Mouse (Mus musculus): ENCODE data around the gene Nrip1. TPM values are rescaled to one million over a fixed set of nuclear protein-coding genes. Genes with fewer than 3 reads are reported as not detected.

The Nrip1 gene
- total and polyA plus RNA-seq, 2 experiments from 2014 or later: 26.5 to 30.0 TPM

GRCm38 (mm10) chr16:76349053-76349452, 24.6 kb downstream of the Nrip1 start:
- Histone ChIP-seq H3K4me1 (ENCODE audit: insufficient read depth, low read length) (no peaks in the 10 kb centered on the region), H3K9ac (replicated peaks; ENCODE audit: low read length) (no peak overlapping the region), H3K27ac (no peak overlapping the region), H3K4me3 (ENCODE audit: low read length) (no peak overlapping the region), H3K4me2 (ENCODE audit: low read depth, low read length) (no peak overlapping the region), H3K36me3 (ENCODE audit: insufficient read depth, low read length) (peaks cover 8% of the 10 kb centered on the region; the same call in 1 of the 2 replicates), H3K9me3 (ENCODE audit: low read length) (no peaks in the 10 kb centered on the region), H3K27me3 (ENCODE audit: insufficient read depth, low read length) (no peaks in the 10 kb centered on the region)
- WGBS: 71% methylated on average over 11 of the region's 11 CpGs
- TF ChIP-seq CTCF (IDR thresholded peaks at IDR 0.05; ENCODE audit: low read depth): no peak
- DNase-seq (ENCODE audit: low spot score) (no peak), ATAC-seq (no peak)

GRCm38 (mm10) chr16:76347719-76348421, 25.8 kb downstream of the Nrip1 start:
- no peak for DNase-seq (ENCODE audit: low spot score)
- no peak for TF ChIP-seq CTCF (IDR thresholded peaks at IDR 0.05; ENCODE audit: low read depth)
- Histone ChIP-seq H3K9me3 (ENCODE audit: low read length) (no peaks in the 10 kb centered on the region), H3K36me3 (ENCODE audit: insufficient read depth, low read length) (peaks cover 8% of the 10 kb centered on the region; the same call in 1 of the 2 replicates), H3K4me3 (ENCODE audit: low read length) (no peak overlapping the region), H3K27ac (no peak overlapping the region), H3K27me3 (ENCODE audit: insufficient read depth, low read length) (no peaks in the 10 kb centered on the region), H3K4me1 (ENCODE audit: insufficient read depth, low read length) (no peaks in the 10 kb centered on the region), H3K9ac (replicated peaks; ENCODE audit: low read length) (no peak overlapping the region), H3K4me2 (ENCODE audit: low read depth, low read length) (no peak overlapping the region)
- 69% methylated on average over 13 of the region's 13 CpGs for WGBS
- peak; percentile 58; the same call in 1 of the 2 replicates for ATAC-seq

- Histone ChIP-seq H3K27ac (no peak overlapping the region), H3K36me3 (ENCODE audit: insufficient read depth, low read length) (peaks cover 8% of the 10 kb centered on the region; the same call in 1 of the 2 replicates), H3K4me1 (ENCODE audit: insufficient read depth, low read length) (no peaks in the 10 kb centered on the region), H3K27me3 (ENCODE audit: insufficient read depth, low read length) (no peaks in the 10 kb centered on the region), H3K9me3 (ENCODE audit: low read length) (no peaks in the 10 kb centered on the region), H3K4me2 (ENCODE audit: low read depth, low read length) (no peak overlapping the region), H3K9ac (replicated peaks; ENCODE audit: low read length) (no peak overlapping the region), H3K4me3 (ENCODE audit: low read length) (no peak overlapping the region)
- ATAC-seq (no peak), DNase-seq (ENCODE audit: low spot score) (no peak)
- no peak for TF ChIP-seq CTCF (IDR thresholded peaks at IDR 0.05; ENCODE audit: low read depth)
- 97% methylated on average over 7 of the region's 7 CpGs for WGBS
These were observed 27.3 kb downstream of the Nrip1 start for GRCm38 (mm10) chr16:76346371-76346770.

GRCm38 (mm10) chr16:76344761-76345368, 28.8 kb downstream of the Nrip1 start:
- no peaks in the 10 kb centered on the region for H3K27me3 ChIP-seq (ENCODE audit: insufficient read depth, low read length)
- H3K36me3 ChIP-seq (ENCODE audit: insufficient read depth, low read length): 0 out of 2 replicates have a peak, but pooled peaks cover 3% of the 10 kb centered on the region
- ATAC-seq: no peak
- no peak overlapping the region for H3K4me2 ChIP-seq (ENCODE audit: low read depth, low read length)
- H3K4me3 ChIP-seq (ENCODE audit: low read length): no peak overlapping the region
- TF ChIP-seq CTCF (IDR thresholded peaks at IDR 0.05; ENCODE audit: low read depth): no peak
- no peak for DNase-seq (ENCODE audit: low spot score)
- H3K9ac ChIP-seq (replicated peaks; ENCODE audit: low read length): no peak overlapping the region
- WGBS: 82% methylated on average over 3 of the region's 3 CpGs
- H3K9me3 ChIP-seq (ENCODE audit: low read length): no peaks in the 10 kb centered on the region
- no peak overlapping the region for H3K27ac ChIP-seq
- no peaks in the 10 kb centered on the region for H3K4me1 ChIP-seq (ENCODE audit: insufficient read depth, low read length)

- Histone ChIP-seq H3K4me3 (ENCODE audit: low read length) (no peak overlapping the region), H3K36me3 (ENCODE audit: insufficient read depth, low read length) (no peaks in the 10 kb centered on the region), H3K9me3 (ENCODE audit: low read length) (no peaks in the 10 kb centered on the region), H3K9ac (replicated peaks; ENCODE audit: low read length) (no peak overlapping the region), H3K4me1 (ENCODE audit: insufficient read depth, low read length) (no peaks in the 10 kb centered on the region), H3K27ac (no peak overlapping the region), H3K4me2 (ENCODE audit: low read depth, low read length) (no peak overlapping the region), H3K27me3 (ENCODE audit: insufficient read depth, low read length) (no peaks in the 10 kb centered on the region)
- ATAC-seq (no peak), DNase-seq (ENCODE audit: low spot score) (no peak)
- 98% methylated on average over 2 of the region's 2 CpGs for WGBS
- TF ChIP-seq CTCF (IDR thresholded peaks at IDR 0.05; ENCODE audit: low read depth): no peak
These were observed 29.6 kb downstream of the Nrip1 start for GRCm38 (mm10) chr16:76344030-76344429.

GRCm38 (mm10) chr16:76341636-76342035, 32.0 kb downstream of the Nrip1 start:
- no peak for TF ChIP-seq CTCF (IDR thresholded peaks at IDR 0.05; ENCODE audit: low read depth)

GRCm38 (mm10) chr16:76339256-76339655, 34.4 kb downstream of the Nrip1 start:
- H3K27ac ChIP-seq: no peak overlapping the region
- H3K36me3 ChIP-seq (ENCODE audit: insufficient read depth, low read length): no peaks in the 10 kb centered on the region
- no peak overlapping the region for H3K4me2 ChIP-seq (ENCODE audit: low read depth, low read length)
- H3K9ac ChIP-seq (replicated peaks; ENCODE audit: low read length): no peak overlapping the region
- no peak; the same call in 1 of the 2 replicates for ATAC-seq
- DNase-seq (ENCODE audit: low spot score): no peak
- no peak overlapping the region for H3K4me3 ChIP-seq (ENCODE audit: low read length)
- H3K4me1 ChIP-seq (ENCODE audit: insufficient read depth, low read length): no peaks in the 10 kb centered on the region
- no peak for TF ChIP-seq CTCF (IDR thresholded peaks at IDR 0.05; ENCODE audit: low read depth)
- WGBS: 80% methylated on average over 10 of the region's 10 CpGs
- H3K9me3 ChIP-seq (ENCODE audit: low read length): no peaks in the 10 kb centered on the region
- no peaks in the 10 kb centered on the region for H3K27me3 ChIP-seq (ENCODE audit: insufficient read depth, low read length)

More at GRCm38 (mm10) chr16:76341636-76342035, 32.0 kb downstream of the Nrip1 start:
- no peak for DNase-seq (ENCODE audit: low spot score)
- Histone ChIP-seq H3K27ac (no peak overlapping the region), H3K9ac (replicated peaks; ENCODE audit: low read length) (no peak overlapping the region), H3K4me2 (ENCODE audit: low read depth, low read length) (no peak overlapping the region), H3K4me3 (ENCODE audit: low read length) (no peak overlapping the region), H3K4me1 (ENCODE audit: insufficient read depth, low read length) (no peaks in the 10 kb centered on the region), H3K36me3 (ENCODE audit: insufficient read depth, low read length) (no peaks in the 10 kb centered on the region), H3K9me3 (ENCODE audit: low read length) (no peaks in the 10 kb centered on the region), H3K27me3 (ENCODE audit: insufficient read depth, low read length) (no peaks in the 10 kb centered on the region)
- no peak for ATAC-seq
- 86% methylated on average over 8 of the region's 8 CpGs for WGBS
